Mouse (Mus musculus) limb, embryonic 11.5 days (tissue): ENCODE measurements at regions not wholly inside any gene's neighbourhood (a gene's known extent, or its start where the extent isn't known, plus 50 kb on each side); places are given as distances from the start of the nearest gene placed in this dataset.

ENCODE experiments used
- ATAC-seq: fragments of 200-750 bp; cut with Nextera tagmentation; 2 replicates; pipeline ENCODE4 v1.8.0; 2017; ENCODE audit warnings: low read depth; ENCODE audit not compliant: insufficient number of reproducible peaks, low FRiP score, low TSS enrichment
- DNase-seq: peaks from one replicate; pipeline ENCODE4 v3.0.0-alpha.2; 2015; ENCODE audit warnings: low spot score
- H3K27ac ChIP-seq: fragments of 300-500 bp; sonication (generic); replicated peaks from 2 replicates; pipeline ENCODE4 v1.5.1; 2014; ENCODE audit warnings: low read depth, mild to moderate bottlenecking, low read length
- H3K27me3 ChIP-seq: fragments of 300-500 bp; sonication (generic); 2 replicates; pipeline ENCODE4 v1.6.1; 2014; ENCODE audit warnings: mild to moderate bottlenecking, low read length, mixed read lengths; ENCODE audit not compliant: control insufficient read depth, insufficient read depth
- H3K36me3 ChIP-seq: fragments of 300-500 bp; sonication (generic); 2 replicates; pipeline ENCODE4 v1.6.1; 2014; ENCODE audit warnings: mild to moderate bottlenecking, low read length, moderate library complexity, mixed read lengths; ENCODE audit not compliant: control insufficient read depth, insufficient read depth
- H3K4me1 ChIP-seq: fragments of 300-500 bp; sonication (generic); 2 replicates; pipeline ENCODE4 v1.6.1; 2014; ENCODE audit warnings: low read length, mixed read lengths; ENCODE audit not compliant: control insufficient read depth, insufficient read depth
- H3K4me2 ChIP-seq: fragments of 300-500 bp; sonication (generic); 2 replicates; pipeline ENCODE4 v1.6.1; 2014; ENCODE audit warnings: low read depth, mild to moderate bottlenecking, moderate library complexity; ENCODE audit not compliant: severe bottlenecking
- H3K4me3 ChIP-seq: fragments of 300-500 bp; sonication (generic); 2 replicates; pipeline ENCODE4 v1.5.1; 2014; ENCODE audit warnings: low read depth, low read length
- H3K9ac ChIP-seq: fragments of 300-500 bp; sonication (generic); 2 replicates; pipeline ENCODE4 v1.6.1; 2014; ENCODE audit warnings: mild to moderate bottlenecking, low read length
- H3K9me3 ChIP-seq: fragments of 300-500 bp; sonication (generic); 2 replicates; pipeline ENCODE4 v1.6.1; 2016; ENCODE audit warnings: low read length; ENCODE audit not compliant: control insufficient read depth
- WGBS: fragments of 180-500 bp; shearing (Covaris S2); extraction: QIAGEN DNeasy Blood & Tissue Kit; methylation state at CpG from one replicate; pipeline ENCODE4 v1.1.7; 2014; 5-methylcytosine and 5-hydroxymethylcytosine counted together

DNA sequence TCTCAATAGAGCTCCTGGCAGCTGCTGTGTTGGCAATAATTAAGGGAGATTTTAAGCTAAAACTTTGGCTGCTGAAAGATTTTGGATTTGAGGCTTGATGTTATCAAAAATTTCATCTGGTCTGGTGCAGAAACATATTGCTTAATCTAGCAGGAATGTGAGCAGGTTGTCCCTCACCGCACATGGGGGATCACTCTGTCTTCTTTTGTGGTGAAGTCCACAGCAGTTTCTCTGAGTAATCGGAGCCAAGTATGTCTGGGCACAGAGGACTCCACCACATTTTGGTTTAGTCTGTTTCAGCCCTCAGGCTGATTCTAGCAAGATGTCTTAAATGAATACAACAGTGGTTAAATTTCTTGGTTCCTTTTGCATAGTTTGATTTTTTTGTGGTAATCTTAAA lies 331.7 kb downstream of the Pdgfc start:
- Histone ChIP-seq H3K36me3 (no peaks in the 10 kb centered on the region), H3K4me1 (no peaks in the 10 kb centered on the region), H3K9ac (no peak overlapping the region), H3K4me3 (no peak overlapping the region), H3K4me2 (no peak overlapping the region), H3K9me3 (no peaks in the 10 kb centered on the region), H3K27me3 (no peaks in the 10 kb centered on the region), H3K27ac (no peak overlapping the region)
- 90% methylated on average over 2 of the region's 2 CpGs for WGBS
- DNase-seq: no peak
- no peak for ATAC-seq

DNA sequence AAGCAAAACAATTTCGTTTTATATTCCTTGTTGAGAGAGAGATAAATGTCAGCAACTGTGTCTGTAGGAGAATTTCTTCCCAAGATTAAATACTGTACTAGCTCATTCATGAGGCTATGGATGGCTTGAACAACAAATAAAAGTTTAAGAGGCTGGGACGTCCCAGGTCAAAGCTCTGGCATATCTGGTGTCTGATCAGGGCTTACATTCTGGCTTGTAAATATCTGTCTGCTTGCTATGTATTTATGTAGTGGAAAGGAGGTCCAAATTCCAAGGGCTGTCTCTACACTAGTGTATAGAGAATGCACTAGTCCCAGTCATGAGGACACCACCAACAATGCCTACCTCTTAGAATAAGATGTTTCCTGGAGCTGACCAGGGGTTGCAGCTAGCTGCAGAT lies 332.4 kb downstream of the Pdgfc start:
- H3K4me1 ChIP-seq: no peaks in the 10 kb centered on the region
- no peaks in the 10 kb centered on the region for H3K9me3 ChIP-seq
- no peak overlapping the region for H3K9ac ChIP-seq
- H3K36me3 ChIP-seq: no peaks in the 10 kb centered on the region
- no peak overlapping the region for H3K4me2 ChIP-seq
- ATAC-seq: no peak
- H3K27ac ChIP-seq: no peak overlapping the region
- no peak for DNase-seq
- 63% methylated on average over 2 of the region's 2 CpGs for WGBS
- H3K4me3 ChIP-seq: no peak overlapping the region
- no peaks in the 10 kb centered on the region for H3K27me3 ChIP-seq

DNA sequence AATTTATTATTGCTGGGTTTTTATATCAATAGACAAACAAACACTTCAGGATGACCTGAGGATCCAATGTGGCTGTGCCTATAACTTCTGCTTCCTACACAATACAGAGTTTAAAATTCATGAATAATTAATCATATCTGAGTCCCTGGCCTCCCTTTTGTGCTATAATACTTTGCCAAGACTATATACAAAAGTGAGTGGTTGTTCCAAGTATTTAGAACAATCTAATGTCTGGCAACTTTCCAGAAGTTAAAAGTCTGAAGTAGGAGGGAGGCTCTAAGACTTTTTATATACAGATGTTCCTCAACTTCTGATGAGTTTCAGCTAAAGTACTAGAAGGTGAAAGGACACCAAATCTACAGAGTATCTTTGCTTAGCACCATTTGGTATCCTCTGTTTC lies 333.5 kb downstream of the Pdgfc start:
- no peaks in the 10 kb centered on the region for H3K9me3 ChIP-seq
- no peaks in the 10 kb centered on the region for H3K27me3 ChIP-seq
- no peak overlapping the region for H3K4me3 ChIP-seq
- H3K4me2 ChIP-seq: no peak overlapping the region
- no peaks in the 10 kb centered on the region for H3K36me3 ChIP-seq
- H3K4me1 ChIP-seq: no peaks in the 10 kb centered on the region
- H3K27ac ChIP-seq: no peak overlapping the region
- DNase-seq: no peak
- H3K9ac ChIP-seq: no peak overlapping the region
- no peak for ATAC-seq

DNA sequence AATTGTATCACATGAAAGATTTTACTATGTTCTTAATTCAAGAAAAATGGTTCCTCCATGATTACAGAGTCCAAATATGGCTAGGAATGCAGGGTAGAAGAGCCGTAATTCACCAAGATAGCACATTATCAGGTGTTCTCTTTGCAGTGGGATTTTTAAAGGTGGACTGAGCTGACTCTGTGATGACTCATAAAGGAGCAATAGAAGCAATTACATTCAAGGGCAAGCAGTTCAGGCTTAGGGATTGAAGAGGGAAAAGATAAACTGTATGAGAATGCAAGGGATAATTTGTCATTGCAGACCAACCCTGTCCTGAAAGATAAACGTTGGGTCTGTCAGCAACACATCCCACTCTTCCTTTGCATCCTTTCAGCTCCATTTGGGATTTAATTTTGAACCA lies 339.8 kb downstream of the Pdgfc start:
- Histone ChIP-seq H3K36me3 (no peaks in the 10 kb centered on the region), H3K27ac (no peak overlapping the region), H3K4me3 (no peak overlapping the region), H3K9ac (no peak overlapping the region), H3K27me3 (no peaks in the 10 kb centered on the region), H3K9me3 (no peaks in the 10 kb centered on the region), H3K4me2 (no peak overlapping the region), H3K4me1 (0 out of 2 replicates have a peak, but pooled peaks cover 3% of the 10 kb centered on the region)
- 68% methylated on average over 2 of the region's 2 CpGs for WGBS
- DNase-seq (no peak), ATAC-seq (no peak)

DNA sequence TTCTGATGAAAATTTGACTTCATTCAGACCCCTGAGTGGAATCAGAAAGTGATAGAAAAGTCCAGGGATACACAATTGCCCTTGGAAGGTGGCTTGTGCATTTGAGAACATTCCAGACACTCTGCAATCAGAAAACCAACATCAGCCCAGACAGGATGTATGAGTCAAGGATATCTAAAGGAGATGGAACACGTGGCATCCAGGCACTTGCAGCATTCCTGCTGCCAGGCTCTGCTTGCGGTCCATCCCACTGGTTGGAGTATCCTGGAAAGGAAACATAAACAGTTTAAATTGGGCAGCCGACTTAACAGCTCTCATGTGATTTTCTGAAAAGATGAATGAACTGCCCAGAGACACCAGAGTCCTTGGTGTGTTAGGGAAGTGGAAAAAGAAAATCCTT lies 341.2 kb downstream of the Pdgfc start:
- H3K27me3 ChIP-seq: no peaks in the 10 kb centered on the region
- no peak overlapping the region for H3K4me3 ChIP-seq
- no peak for ATAC-seq
- under 1% methylated on average over 3 of the region's 3 CpGs for WGBS
- H3K9me3 ChIP-seq: no peaks in the 10 kb centered on the region
- H3K4me1 ChIP-seq: 0 out of 2 replicates have a peak, but pooled peaks cover 3% of the 10 kb centered on the region
- no peak overlapping the region for H3K27ac ChIP-seq
- no peak overlapping the region for H3K4me2 ChIP-seq
- H3K9ac ChIP-seq: no peak overlapping the region
- peak; percentile 38 for DNase-seq
- H3K36me3 ChIP-seq: no peaks in the 10 kb centered on the region

DNA sequence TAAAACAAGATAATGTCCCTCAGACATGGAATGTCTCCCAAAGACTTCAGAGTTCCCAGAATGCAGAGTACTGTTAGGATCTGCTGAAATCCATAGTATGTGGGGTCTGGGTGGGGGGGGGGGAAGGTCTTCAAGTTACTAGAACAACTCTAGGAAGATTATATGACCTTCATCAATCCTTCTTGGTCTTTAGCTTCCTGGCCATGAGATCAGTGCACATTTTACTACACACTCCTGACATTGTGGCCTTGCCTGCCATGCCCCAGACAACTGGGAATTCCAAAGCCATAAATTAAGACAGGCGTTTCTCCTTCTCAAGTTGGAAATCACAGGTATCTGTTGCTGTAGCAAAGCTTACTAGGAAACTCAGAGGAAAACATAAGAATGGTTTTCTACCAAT lies 343.1 kb downstream of the Pdgfc start:
- H3K9me3 ChIP-seq: no peaks in the 10 kb centered on the region
- 30% methylated on average over 1 of the region's 1 CpGs for WGBS
- H3K4me3 ChIP-seq: no peak overlapping the region
- ATAC-seq (no peak), DNase-seq (no peak)
- no peak overlapping the region for H3K9ac ChIP-seq
- H3K4me1 ChIP-seq: 0 out of 2 replicates have a peak, but pooled peaks cover 3% of the 10 kb centered on the region
- H3K27ac ChIP-seq: no peak overlapping the region
- H3K27me3 ChIP-seq: no peaks in the 10 kb centered on the region
- H3K4me2 ChIP-seq: no peak overlapping the region
- H3K36me3 ChIP-seq: no peaks in the 10 kb centered on the region

DNA sequence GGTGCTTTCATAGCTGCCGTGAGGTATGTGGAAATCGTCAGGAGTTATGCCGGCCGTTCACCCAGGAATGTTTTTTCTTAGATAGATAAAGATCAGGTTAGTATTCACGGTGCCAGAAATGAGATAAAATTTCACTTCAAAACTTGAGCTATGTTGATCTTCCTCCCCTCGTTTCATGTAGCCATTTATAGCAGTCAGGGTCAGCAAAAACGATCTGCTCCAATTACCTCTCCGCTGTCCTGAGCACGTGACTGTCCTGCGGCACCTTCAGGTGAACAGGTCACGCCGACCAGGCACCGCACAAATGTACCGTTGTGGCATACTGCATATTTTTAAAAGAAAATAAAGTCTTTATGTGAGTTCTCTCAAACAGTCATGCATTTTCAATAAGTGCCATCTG lies 350.7 kb downstream of the Pdgfc start:
- H3K27ac ChIP-seq: no peak overlapping the region
- DNase-seq: no peak
- H3K36me3 ChIP-seq: no peaks in the 10 kb centered on the region
- WGBS: 73% methylated on average over 14 of the region's 14 CpGs
- no peak overlapping the region for H3K9ac ChIP-seq
- H3K27me3 ChIP-seq: no peaks in the 10 kb centered on the region
- no peaks in the 10 kb centered on the region for H3K9me3 ChIP-seq
- no peak overlapping the region for H3K4me3 ChIP-seq
- no peaks in the 10 kb centered on the region for H3K4me1 ChIP-seq
- no peak overlapping the region for H3K4me2 ChIP-seq
- ATAC-seq: no peak

DNA sequence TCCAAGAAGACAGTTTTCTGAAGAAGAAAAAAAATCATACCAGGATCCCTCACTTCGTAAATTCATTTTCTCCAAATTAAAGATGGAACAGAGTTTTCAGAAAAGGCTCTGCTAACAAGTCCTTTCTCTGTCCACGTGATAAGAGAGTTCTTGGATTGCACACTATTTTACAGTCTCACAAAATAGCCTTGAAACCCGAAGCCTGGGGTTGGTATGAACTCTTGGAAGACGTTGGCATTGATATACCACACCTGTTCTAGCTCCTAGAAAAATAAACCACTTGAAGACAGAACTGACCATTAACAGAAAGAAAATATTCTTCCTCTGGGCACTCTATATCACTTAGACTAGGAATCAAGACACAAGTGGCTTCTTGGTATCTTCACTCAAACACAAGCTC lies 351.4 kb downstream of the Pdgfc start:
- Histone ChIP-seq H3K9me3 (no peaks in the 10 kb centered on the region), H3K27me3 (no peaks in the 10 kb centered on the region), H3K36me3 (no peaks in the 10 kb centered on the region), H3K27ac (no peak overlapping the region), H3K4me1 (no peaks in the 10 kb centered on the region), H3K9ac (no peak overlapping the region), H3K4me2 (no peak overlapping the region), H3K4me3 (no peak overlapping the region)
- ATAC-seq: no peak
- WGBS: 59% methylated on average over 4 of the region's 4 CpGs
- DNase-seq: no peak

DNA sequence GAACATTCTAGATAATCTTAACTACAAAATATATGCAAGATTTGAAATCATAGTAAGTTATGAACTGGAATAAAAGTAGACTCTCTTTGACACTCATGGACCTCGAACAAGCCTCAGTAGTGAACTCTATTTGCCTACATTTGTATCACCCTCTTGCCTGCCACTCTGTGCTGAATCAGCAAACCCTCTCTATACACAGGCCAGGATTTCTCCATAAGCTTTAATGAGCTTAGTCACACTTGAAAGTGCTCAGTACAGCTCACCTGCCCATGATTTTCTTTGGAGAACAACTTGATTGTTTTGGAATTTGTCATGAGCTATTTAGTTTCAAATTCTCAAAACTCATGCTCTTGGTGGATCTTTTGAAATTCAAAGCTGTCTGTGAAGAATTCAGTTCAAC lies 361.0 kb downstream of the Pdgfc start:
- no peaks in the 10 kb centered on the region for H3K27me3 ChIP-seq
- no peaks in the 10 kb centered on the region for H3K36me3 ChIP-seq
- no peaks in the 10 kb centered on the region for H3K9me3 ChIP-seq
- ATAC-seq: no peak
- no peak overlapping the region for H3K9ac ChIP-seq
- no peaks in the 10 kb centered on the region for H3K4me1 ChIP-seq
- DNase-seq: no peak
- no peak overlapping the region for H3K4me3 ChIP-seq
- no peak overlapping the region for H3K27ac ChIP-seq
- H3K4me2 ChIP-seq: no peak overlapping the region
- WGBS: 88% methylated on average over 1 of the region's 1 CpGs
